Mouse (Mus musculus): ENCODE measurements around the gene Morf4l2. TPM values are rescaled to one million over a fixed set of nuclear protein-coding genes. Genes with fewer than 3 reads are reported as not detected.
A peak's percentile ranks its signal among the peaks of the same experiment; 100 is the strongest.
"Not testable (repeated sequence)": the region's sequence is repeated elsewhere in the genome, so short reads cannot be mapped to it uniquely, and the experiment has no call there.

The Morf4l2 gene
- 569 and 640 TPM in 2 replicates for total RNA-seq (2017)

DNA sequence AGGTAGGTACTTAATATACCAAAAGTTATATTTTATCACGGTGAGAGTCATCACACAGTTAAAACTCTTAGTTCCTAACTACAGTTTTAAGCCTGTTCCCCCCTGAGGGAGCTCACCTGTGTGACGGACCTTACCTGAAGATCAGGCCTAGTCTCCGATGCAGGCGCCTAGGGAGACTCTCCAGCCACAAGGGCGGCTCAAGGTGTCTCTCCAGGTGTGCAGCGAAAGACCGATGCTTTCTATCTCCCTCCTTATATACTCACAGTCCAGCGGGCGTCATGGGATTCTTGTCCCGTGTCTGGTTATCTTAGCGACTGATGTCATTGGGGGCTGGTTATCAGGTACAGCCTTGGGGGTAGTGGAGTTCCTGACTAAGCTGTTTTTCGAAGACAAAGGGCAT, at the start of gene Morf4l2:
Gene Morf4l2 (minus strand): TSS at position 232 of the 400 bp plus-strand sequence.
- ATAC-seq (replicated peaks; ENCODE audit: low read depth, poor library complexity, severe bottlenecking), result no peak

DNA sequence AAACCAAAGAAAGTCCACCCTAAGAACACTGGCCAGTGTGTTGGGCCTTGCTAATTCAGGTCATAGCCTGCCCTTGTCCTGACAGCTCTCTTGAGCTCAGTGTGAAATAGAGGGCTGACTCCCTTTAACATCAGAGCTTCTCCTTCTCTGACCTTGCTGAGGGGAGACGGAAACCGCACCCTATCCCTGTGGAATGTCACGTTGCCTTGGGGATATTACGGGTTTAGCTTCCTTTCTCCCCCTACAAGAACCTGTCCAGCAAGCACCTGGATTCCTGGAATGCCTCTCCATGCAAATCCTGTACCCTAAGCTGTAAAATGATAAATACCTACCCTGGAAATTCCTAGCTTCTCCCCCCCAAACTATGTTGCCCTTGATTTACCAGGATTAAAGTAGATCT, 46.0 kb upstream of the Morf4l2 start:
- ATAC-seq (replicated peaks; ENCODE audit: low read depth, poor library complexity, severe bottlenecking), result no peak

DNA sequence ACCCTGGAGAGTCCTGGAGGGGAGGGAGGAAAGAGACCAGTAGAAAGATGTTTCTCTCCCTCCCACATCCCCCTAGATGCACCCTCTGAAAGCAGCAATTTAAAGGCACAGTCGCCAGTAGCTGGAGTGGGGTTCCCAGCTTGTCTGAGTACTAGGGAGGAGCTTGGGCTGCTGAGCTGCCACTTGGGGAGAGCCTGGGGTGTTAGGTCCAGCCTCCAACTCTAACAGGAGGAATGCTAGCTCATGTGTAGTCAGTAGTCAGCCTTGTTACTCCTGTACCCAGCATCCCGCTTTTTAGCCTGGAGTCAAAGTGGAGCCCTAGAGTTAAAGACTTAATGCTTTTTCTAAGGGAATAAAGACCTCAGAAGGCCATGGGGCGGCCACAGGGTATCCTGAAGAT, 36.6 kb upstream of the Morf4l2 start, which contains the start of gene Glra4:
Gene Glra4 (minus strand): TSS at position 101 of the 400 bp plus-strand sequence.
- ATAC-seq (replicated peaks; ENCODE audit: low read depth, poor library complexity, severe bottlenecking), result no peak

DNA sequence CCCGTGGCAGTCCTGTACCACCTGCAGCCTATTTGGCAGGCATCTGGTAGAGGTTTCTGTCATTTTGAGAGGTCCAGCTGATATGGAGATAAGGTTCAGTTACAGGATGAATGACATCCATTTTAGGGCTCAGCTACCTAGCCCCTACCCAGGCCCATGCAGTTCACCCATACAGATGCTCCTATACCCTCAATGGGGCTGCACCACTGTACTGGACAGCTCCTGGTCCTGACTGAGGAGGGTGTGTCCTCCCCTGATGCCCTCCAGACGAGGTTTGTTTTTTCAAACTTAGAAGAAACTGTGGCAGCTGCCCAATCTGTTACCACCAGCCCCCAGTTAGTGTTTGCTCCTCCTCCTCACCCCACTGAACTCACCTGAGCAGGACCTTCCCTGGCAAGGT, 35.8 kb upstream of the Morf4l2 start:
- no peak for ATAC-seq (replicated peaks; ENCODE audit: low read depth, poor library complexity, severe bottlenecking)

DNA sequence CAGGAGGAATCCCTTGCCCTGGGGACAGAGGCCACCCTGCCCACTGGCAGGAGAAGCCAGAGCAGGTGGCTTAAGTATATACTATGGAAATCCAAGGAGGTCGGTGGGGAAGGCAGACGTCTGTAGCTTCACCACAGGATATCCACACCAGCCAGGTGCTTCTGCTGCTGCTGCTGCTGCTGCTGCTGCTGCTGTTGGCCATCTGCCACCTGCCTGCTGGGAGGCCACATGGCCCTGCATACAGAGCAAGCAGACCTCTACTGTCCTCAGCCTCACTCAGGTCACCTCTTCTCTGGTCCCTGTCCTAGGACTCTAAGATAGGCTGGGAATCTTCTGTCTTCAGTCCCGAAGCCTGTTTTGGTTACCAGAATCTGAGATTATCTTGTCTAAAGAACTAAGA, 34.6 kb upstream of the Morf4l2 start:
- ATAC-seq (replicated peaks; ENCODE audit: low read depth, poor library complexity, severe bottlenecking), result no peak

DNA sequence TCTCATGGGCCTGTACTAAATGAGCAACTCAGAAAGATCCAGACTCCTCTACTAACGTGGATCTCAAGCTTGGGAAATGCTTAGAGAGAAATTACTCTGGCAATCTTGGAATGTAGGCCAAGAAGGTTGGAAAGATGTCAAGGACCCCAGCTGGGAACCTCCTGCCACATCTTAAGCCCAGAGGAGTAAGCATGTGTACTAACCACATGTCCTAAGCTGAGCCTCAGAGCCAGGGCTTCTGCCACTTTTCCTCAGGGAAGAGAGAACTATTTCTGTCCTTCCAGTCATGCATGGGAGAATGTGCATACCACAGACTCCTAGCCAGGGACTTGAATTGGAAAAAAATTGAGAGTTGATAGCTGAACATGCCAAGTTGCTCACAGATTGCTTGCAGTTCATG, 29.5 kb upstream of the Morf4l2 start:
- no peak for ATAC-seq (replicated peaks; ENCODE audit: low read depth, poor library complexity, severe bottlenecking)

DNA sequence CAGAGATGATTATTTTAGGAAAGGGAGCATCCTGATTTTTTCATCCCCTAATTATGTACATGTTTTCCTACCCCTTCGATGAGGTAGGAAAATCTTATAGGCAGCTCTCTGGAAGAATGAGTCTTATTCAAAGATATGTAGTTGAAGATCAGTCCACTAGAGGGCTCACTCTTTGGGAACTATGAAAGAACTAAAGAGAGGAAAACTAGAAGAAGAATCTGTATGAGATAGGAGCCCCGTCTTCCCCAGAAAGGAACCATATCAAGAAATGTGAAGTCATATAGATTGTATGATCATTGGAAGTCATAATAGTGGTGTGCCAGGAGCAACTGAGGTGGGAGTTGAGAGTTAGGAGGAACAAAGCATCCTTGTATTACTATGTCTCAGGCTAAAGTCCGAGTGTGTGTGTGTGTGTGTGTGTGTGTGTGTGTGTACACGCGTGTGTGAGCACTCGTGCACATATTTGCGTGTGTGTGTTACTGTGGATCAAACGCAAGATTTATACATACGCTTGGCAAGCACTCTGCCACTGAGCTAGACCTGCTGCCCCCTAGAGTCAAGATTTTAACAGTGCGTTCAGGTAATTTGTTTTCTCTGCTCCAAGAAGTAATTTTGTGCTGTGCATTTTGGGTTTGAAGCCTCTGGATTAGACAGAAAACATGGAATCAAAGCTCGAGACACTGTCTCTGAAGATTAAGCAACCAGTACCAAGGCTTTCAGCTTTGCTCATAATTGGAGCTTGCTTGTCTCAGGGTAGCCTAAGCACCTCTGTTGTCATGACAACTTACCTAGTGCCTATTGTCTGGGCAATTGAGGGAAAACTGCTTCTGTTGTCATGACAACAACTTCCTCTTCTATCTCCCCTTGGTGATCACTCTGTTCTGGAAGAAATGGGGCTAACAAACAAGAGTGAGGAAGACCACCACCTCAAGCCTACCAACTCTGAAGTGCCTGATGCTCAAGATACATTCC, 17.9 kb upstream of the Morf4l2 start:
- ATAC-seq (replicated peaks; ENCODE audit: low read depth, poor library complexity, severe bottlenecking), result peak; percentile 77

DNA sequence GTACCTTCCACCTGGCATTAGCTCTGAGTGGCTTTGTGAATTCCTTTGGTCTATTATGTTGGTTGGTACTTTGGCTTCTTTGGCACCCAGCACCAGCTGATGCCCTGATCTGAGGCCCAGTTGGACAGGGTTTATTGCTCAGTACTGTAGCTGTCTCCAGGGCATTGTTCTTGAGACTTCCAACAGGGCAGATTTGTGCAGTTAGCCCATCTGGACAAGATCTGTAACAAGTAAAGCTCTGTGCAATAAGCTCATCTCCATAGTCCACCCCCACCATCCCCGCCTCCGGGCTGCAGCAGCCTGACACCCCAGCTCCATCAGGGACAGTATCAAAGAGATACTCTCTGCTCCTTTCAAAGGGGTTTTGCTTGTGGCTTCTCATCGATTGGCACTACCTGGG, 12.0 kb upstream of the Morf4l2 start:
- ATAC-seq (replicated peaks; ENCODE audit: low read depth, poor library complexity, severe bottlenecking), result no peak

DNA sequence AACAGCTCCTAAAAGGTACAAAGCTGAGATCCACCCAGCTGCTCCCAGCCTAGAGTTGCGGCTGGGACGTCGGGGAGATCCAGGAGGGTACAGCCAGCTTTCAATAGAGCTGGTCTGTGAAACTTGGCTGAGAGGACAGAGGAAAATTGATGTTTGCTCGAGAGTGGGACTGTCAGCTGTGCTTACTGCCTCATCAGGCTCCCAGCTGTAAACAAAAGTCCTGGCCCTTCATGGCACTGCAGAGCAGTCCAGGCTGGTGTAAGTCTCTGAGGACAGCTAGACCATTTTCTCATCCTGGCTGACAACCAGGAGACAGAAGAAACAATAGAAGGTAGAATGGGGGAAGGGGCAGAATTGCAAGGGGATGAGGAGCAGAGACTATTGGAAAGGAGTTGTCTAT, 5.8 kb upstream of the Morf4l2 start:
- no peak for ATAC-seq (replicated peaks; ENCODE audit: low read depth, poor library complexity, severe bottlenecking)

DNA sequence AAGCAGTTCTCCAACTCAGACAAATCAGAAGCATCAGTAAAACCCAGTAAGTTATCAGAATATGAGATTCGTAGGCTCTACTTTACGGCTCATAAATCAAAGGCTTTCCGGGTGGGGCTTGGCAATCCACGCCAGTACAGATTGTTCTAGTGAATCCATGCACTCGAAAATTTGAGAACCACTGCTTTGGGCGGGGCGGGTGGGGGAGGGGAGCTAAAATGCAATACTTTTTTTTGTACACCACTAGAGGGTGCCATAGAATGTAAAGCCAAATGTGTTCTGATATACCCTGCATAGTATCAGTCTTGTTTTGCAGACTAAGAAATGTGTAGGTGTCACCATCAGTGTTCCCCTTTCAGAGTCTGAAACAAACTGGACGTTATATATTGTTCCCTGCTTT, 1.2 kb upstream of the Morf4l2 start:
- ATAC-seq (replicated peaks; ENCODE audit: low read depth, poor library complexity, severe bottlenecking), result no peak

DNA sequence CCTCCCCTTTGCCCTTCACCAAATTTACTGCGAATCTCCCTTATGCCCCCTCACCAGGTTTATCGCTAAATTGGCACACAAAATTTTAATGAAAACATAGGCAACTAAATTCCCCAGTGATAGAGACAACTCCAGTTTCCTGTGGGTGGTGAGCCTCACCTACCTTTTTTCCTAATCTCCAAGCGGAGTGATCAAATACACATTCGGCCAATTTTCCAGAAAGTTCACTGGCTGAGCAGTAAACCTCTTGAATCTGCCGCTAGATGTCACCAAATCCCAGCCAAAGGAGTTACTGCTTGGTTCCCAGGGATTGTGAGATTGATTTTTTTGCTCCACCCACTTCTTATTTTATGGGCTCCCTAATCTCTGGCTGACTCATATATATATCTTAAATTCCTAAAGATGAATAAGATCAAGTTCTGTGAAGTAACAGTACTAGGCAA, 808 bp downstream of the Morf4l2 start:
- no peak for ATAC-seq (replicated peaks; ENCODE audit: low read depth, poor library complexity, severe bottlenecking)

DNA sequence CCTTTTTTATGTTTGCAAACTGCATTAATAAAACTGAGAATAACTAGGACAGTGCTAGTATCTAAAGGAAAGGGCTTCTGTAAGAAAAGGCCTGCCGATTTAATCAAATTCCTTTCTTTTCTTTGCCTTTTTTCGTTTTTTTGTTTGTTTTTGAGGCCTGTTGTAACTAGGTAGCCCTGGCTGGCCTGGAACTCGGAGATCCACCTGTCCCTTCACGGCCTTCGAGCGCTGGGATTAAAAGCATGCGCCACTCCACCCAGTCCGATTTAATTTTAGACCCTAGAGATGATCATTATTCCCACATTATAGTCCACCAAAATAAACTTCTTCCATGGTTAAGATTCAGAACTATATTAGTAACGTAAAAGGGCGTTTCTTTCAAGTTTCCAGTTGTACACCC, 1.2 kb downstream of the Morf4l2 start:
- no peak for ATAC-seq (replicated peaks; ENCODE audit: low read depth, poor library complexity, severe bottlenecking)

DNA sequence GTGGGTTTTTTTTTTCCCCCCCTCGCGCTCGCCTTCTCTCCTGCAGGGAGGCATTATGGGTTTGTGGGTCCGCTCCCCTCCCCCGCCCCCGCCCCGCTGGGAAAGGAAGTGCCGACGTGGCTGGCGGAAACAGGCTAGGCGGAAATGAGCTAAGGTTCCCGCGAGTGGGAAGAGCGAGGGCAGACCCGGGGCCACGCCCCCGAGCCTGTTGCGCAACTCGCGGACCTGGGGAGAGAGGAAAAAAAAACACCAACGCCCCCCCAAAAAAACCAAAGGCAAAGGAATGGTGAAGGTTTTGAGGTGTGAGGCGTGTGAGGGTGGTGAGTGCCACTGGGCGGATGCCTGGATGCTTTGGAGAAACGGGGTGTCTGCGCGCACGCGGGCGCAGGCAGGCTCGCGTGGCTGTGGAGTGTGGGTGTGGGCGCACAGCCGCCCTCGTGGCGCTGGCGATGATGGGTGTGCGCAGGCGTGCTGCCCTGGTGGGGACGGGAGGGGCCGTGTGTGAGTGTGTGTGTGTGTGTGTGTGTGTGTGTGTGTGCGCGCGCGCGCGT, 1.8 kb downstream of the Morf4l2 start:
- peak; percentile 51 for ATAC-seq (replicated peaks; ENCODE audit: low read depth, poor library complexity, severe bottlenecking)

DNA sequence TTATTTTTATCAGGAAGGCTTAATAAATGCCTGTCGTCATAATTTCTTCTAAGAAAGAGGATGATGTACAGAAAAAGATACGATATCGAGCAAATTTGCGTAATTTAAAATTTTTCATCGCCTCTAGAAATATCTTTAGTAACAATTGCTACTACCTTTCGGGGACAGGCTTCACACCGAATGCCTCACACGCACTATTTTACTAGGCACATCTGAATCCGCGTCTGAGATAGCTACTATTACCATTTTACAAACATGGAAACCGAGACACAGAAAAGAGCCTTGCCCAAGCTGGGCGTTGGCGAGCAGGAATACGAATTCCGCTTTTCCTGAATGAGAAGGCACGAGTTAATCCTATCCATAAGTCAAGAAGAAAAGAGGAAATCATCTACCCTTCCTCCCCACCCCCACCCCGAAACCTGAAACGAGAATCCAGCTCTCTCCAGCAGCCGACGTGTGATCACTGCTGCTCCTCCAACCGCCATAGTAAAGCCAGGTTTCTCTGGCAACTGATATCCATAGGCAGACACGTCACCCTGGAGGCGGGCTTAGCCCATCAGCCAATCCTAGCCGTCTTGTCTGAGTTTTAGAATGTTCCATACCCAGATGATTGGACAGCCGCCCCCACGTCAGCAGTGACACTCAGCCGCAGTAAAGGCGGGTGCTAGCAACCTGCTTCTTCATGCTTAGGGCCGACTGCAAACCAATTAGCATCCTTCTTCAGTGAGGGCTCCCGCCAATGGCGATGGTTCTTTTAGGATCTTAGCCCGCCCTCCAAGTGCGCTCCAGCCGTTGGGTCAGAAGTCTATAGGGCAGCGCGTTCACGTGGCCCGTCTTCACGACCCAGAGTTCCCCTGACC, 2.5 kb downstream of the Morf4l2 start:
- ATAC-seq (replicated peaks; ENCODE audit: low read depth, poor library complexity, severe bottlenecking), result peak; percentile 87

DNA sequence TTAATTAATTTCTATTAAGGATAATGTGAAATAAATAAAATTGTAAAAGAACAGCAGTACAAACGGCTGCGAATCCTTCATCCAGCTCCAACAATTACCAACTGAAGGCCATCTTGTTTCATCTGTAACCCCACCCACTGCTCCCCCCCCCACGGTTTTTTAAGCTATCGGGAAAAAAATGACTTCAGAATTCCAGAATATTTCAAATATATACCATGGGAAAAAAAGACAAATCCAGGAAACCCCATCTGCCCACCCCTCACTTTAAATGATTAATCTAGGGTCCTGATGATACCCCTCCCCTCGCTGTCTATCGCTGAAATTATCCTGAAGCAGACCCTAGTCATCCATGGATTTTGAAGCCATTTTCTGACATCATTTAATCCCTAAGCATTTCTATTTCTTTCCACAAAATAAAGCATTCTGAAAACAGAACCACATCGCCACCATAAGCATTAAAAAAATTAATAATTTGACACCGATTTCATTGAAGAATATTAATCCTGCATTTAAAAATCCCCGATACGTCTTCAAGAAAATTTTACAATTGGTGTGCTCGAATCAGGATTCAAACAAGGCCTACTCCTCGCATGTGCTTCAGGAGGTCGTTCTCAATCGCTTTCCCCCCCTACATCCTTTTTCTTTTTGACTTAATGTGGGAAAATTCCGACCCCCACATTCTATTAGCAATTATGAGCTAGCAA, 3.3 kb downstream of the Morf4l2 start:
- ATAC-seq (replicated peaks; ENCODE audit: low read depth, poor library complexity, severe bottlenecking), result no peak

DNA sequence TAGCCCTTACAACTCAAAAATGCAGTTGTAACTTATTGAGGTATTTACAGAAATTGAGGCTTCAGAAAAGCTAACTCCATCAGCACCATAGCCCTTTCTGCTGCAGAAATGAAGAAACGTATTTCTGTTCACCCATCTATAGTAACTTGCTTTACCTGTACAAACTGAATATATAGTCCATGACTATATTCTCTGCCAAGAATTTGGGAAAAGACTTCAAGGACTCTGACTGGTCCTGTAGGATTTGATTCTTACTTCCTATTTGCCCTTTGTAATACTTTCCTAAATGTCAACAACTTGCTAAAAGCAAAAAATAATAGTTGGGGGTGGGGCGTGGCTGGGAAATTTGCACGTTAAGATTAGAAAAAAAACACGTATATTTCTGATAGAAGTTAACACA, 11.5 kb downstream of the Morf4l2 start:
- ATAC-seq (replicated peaks; ENCODE audit: low read depth, poor library complexity, severe bottlenecking), result no peak

DNA sequence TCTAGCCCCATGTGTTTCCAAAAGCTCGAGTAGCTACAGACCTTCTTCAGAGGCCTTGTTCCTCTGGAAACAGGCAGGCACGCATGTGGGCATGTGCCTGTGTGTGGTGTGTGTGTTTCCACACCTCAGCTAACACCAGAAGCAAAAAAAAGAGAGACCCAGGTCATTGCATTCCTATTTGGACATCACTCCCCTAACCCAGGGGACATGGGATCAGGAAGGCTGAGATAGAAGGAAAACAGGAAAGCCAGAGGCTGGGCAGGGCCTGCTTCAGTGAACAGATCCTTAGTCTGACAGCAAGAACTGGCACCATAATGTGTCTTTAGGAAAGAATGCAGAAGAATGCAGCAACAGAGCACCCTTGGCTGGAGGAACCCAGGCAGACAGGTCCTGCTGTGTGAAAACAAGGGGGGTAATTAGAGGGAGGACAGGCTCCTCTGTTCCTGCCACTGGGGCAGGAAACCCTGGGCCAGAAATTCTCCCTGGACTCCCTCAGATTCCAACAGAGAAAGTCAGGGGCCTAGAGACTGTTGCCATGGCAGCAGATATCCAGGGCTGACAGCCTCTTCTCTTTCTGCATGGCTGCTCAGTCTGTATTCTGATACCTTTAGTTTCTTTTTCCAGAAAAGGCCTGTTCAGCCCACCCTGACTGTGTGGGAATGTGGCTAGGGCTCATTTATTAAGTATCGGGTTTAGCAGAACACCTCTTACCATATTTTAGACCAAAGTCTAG, 28.6 kb downstream of the Morf4l2 start:
- ATAC-seq (replicated peaks; ENCODE audit: low read depth, poor library complexity, severe bottlenecking), result not testable (repeated sequence)

DNA sequence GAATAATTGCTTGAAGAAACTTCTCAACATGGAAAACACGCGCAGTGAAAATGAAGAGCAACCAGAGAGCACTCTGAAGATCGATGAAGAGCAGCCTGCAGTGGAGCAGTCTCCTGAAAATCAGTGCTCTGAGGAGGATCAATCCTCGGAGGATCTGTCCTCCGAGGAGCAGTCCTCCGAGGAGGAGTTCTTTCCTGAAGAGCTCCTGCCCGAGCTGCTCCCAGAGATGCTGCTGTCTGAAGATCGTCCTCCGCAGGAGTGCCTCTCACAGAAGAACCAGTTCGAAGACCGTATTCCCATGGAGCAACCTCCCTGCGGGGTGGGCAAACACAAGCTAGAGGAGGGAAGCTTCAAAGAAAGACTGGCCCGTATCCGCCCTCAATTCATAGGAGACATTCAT, 34.7 kb downstream of the Morf4l2 start:
- no peak for ATAC-seq (replicated peaks; ENCODE audit: low read depth, poor library complexity, severe bottlenecking)

DNA sequence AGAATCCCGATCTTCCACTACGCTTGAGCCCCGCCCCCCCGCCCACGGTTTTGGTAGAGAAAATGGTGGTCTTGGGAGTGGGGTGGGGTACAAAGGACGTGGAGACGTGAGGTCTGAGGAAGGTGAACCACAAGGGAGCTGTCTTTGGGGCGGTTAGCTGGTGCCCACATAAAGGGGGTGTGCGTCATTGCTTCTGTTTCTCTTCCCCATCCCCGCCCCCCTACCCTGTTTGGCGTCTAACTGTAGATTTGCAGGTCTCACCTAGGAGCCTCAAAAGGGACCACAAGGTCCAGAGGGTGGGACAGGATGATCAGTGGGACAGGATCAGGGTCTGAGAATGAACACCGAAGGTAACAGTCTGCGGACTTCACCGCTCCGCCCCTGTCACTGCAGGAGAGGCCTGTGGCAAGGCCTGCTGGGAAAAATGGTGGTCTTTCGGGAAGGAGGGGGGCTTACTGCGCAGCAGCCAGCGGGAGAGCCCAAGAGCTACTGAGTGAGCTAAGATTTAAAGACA, 35.3 kb downstream of the Morf4l2 start:
- ATAC-seq (replicated peaks; ENCODE audit: low read depth, poor library complexity, severe bottlenecking), result peak; percentile 85

Data from common myeloid progenitor, adult 5-6 weeks (primary cell).